Mouse (Mus musculus) kidney, adult 2 months (tissue): Measurements from ENCODE around the gene Nrros.

ENCODE experiments used
- CTCF ChIP-seq: fragments of 200-500 bp; conservative IDR thresholded peaks from 2 replicates; pipeline ENCODE4 v1.5.1; 2011; ENCODE audit warnings: low read depth, mild to moderate bottlenecking, control low read depth, low read length, moderate library complexity, mixed read lengths; ENCODE audit not compliant: insufficient read depth, insufficient read length
- POLR2A ChIP-seq: fragments of 200-500 bp; IDR thresholded peaks from one replicate; pipeline ENCODE4 v1.6.1; 2011; ENCODE audit warnings: low read depth, low read length, control low read depth

DNA sequence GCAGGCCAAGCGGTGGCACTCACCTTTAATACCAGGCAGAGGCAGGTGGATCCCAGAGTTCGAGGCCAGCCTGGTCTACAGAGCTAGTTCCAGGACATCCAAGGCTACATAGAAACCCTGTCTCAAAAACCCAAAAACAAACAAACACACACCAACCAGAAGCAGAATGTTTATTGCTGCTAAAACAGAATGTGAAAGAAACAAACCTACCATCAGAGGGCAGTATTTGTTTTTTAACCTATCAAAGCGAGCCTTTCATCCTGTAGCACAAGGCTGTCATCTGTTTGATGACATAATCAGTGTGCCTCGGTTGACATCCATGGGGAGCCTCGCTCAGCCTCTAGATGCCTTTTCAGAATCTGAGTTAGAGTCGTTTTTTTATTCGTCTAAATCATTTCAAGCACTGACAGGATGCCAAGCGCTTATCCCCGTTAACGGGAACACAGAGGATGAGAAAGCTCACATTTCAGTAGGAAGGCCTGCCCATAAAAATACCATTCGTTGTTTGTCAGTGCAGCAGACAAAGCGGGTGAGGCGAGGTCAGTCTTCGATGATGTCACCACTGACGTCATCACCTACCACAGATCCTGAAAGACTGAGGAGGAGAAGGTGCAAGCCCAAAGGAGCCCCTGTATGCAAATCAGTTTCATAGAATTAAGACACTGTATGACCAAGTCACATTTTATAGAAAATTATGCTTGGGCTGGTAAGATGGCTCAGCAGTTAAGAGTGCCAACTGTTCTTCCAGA is 54.3 kb downstream of the Nrros start:
- TF ChIP-seq POLR2A (no peak), CTCF (no peak)
